Comparison of ENCODE assay signal across 9 mouse cellular contexts in genomic region chr2:84840016-84840747, GRCm38 (mm10). TPM values are rescaled to one million over a fixed set of nuclear protein-coding genes. Genes with fewer than 3 reads are reported as not detected.
DNase-seq lines count a peak whose midpoint lies in the region; ATAC-seq lines count a peak whose summit lies in the region.
"Had no signal": no experiment of that assay in that cellular context is flagged by ENCODE, and none has a peak within 500 bp of the region (broad histone marks: within the 10 kb centered on the region; RNA-seq: fewer than 3 reads in every experiment).

No protein-coding gene starts in this region.

- H3K9me3 ChIP-seq in hindbrain, embryonic 16.5 days (ENCODE audit: control insufficient read depth, low read length) = no peaks in the 10 kb centered on the region
- no peaks in the 10 kb centered on the region for H3K9me3 ChIP-seq in liver, embryonic 12.5 days (replicated peaks)

- peak overlapping the region; percentile 64 for H3K4me3 ChIP-seq in hindbrain, embryonic 16.5 days (ENCODE audit: low read length)
- H3K4me3 ChIP-seq in liver, embryonic 12.5 days = peak overlapping the region; percentile 84

- under 1% methylated on average over 51 of the region's 54 CpGs for WGBS in hindbrain, embryonic 16.5 days
- WGBS in liver, embryonic 12.5 days (ENCODE audit: insufficient replicate concordance) = under 1% methylated on average over 54 of the region's 54 CpGs

- H3K4me2 ChIP-seq in hindbrain, embryonic 16.5 days (ENCODE audit: low read length) = peak overlapping the region; percentile 99
- peak overlapping the region; percentile 83 for H3K4me2 ChIP-seq in liver, embryonic 12.5 days

- H3K9ac ChIP-seq in hindbrain, embryonic 16.5 days (ENCODE audit: low read depth, low read length) = peak overlapping the region; percentile 66
- peak overlapping the region; percentile 93 for H3K9ac ChIP-seq in liver, embryonic 12.5 days

- H3K36me3 ChIP-seq in hindbrain, embryonic 16.5 days (ENCODE audit: control insufficient read depth, insufficient read depth, low read length) = no peaks in the 10 kb centered on the region
- H3K36me3 ChIP-seq in liver, embryonic 12.5 days = peaks cover 40% of the 10 kb centered on the region

- peaks cover 29% of the 10 kb centered on the region for H3K27me3 ChIP-seq in hindbrain, embryonic 16.5 days (replicated peaks; ENCODE audit: control insufficient read depth, insufficient read depth, low read length)
- H3K27me3 ChIP-seq in liver, embryonic 12.5 days (replicated peaks) = peaks cover 6% of the 10 kb centered on the region; the same call in 1 of the 2 replicates

- peaks cover 19% of the 10 kb centered on the region for H3K4me1 ChIP-seq in hindbrain, embryonic 16.5 days (ENCODE audit: control insufficient read depth, insufficient read depth, low read depth, low read length)
- peaks cover 66% of the 10 kb centered on the region for H3K4me1 ChIP-seq in liver, embryonic 12.5 days

- peak; percentile 62 for DNase-seq in ES-CJ7 (ENCODE audit: low read depth, low spot score)
- peak; percentile 56 for DNase-seq in c-Kit-negative CD71-positive TER-119-positive erythroid progenitor cells, embryonic 14.5 days (ENCODE audit: low read depth, low spot score)
- peak; percentile 79 for DNase-seq in gastrocnemius, postnatal 10 days
- peak; percentile 42 for DNase-seq in naive thymus-derived CD4-positive, alpha-beta T cell, adult 2 months (ENCODE audit: low read depth)
- DNase-seq in thymus, adult 18-20 months = peak; percentile 47 to 65
- DNase-seq in cerebellum, adult 11 months = no peak

- ATAC-seq in hindbrain, embryonic 16.5 days = peak; percentile 89
- ATAC-seq in liver, embryonic 12.5 days = peak; percentile 49

- H3K27ac ChIP-seq in hindbrain, embryonic 16.5 days (ENCODE audit: low read depth, low read length) = no peak overlapping the region; the same call in 1 of the 2 replicates
- H3K27ac ChIP-seq in liver, embryonic 12.5 days = peak overlapping the region; percentile 97

RNA-seq across cellular contexts. Expression of gene Slc43a1, which starts 1.5 kb away (rescaled TPM):
- 1 to 10 TPM; 6.4 to 6.7 TPM for total RNA-seq in gastrocnemius, postnatal 10 days (2021)
- polyA plus RNA-seq in hindbrain, embryonic 16.5 days (2015; fragmentation: Nextera tagmentation; extraction: Ambion mirVana) = 1.5 and 1.6 TPM in 2 replicates
- polyA plus RNA-seq in liver, embryonic 12.5 days (2016; fragmentation: Nextera tagmentation; extraction: Ambion mirVana) = 153 and 162 TPM in 2 replicates

RNA-seq across cellular contexts. Expression of gene Timm10, which starts 13.4 kb away (rescaled TPM):
- 10 to 100 TPM; 42.9 to 46.1 TPM for total RNA-seq in gastrocnemius, postnatal 10 days (2021)
- 76.5 and 83.2 TPM in 2 replicates for polyA plus RNA-seq in hindbrain, embryonic 16.5 days (2015; fragmentation: Nextera tagmentation; extraction: Ambion mirVana)
- 50.9 and 54.3 TPM in 2 replicates for polyA plus RNA-seq in liver, embryonic 12.5 days (2016; fragmentation: Nextera tagmentation; extraction: Ambion mirVana)

RNA-seq across cellular contexts. Expression of gene Smtnl1, which starts 17.7 kb away (rescaled TPM):
- 10 to 100 TPM; 64.0 to 71.1 TPM for total RNA-seq in gastrocnemius, postnatal 10 days (2021)
- polyA plus RNA-seq in hindbrain, embryonic 16.5 days (2015; fragmentation: Nextera tagmentation; extraction: Ambion mirVana) = not detected in 2 replicates
- polyA plus RNA-seq in liver, embryonic 12.5 days (2016; fragmentation: Nextera tagmentation; extraction: Ambion mirVana) = 0.29 and 0.43 TPM in 2 replicates
- total RNA-seq: left cerebral cortex, postnatal 10 days had no signal

RNA-seq across cellular contexts. Expression of gene Ube2l6, which starts 41.6 kb away (rescaled TPM):
- total RNA-seq in gastrocnemius, postnatal 10 days (2021) = 10 to 100 TPM in 1 of 2 experiments, 1 to 10 TPM in 1; 7.2 to 10.0 TPM
- 26.1 and 27.8 TPM in 2 replicates for polyA plus RNA-seq in hindbrain, embryonic 16.5 days (2015; fragmentation: Nextera tagmentation; extraction: Ambion mirVana)
- 293 and 321 TPM in 2 replicates for polyA plus RNA-seq in liver, embryonic 12.5 days (2016; fragmentation: Nextera tagmentation; extraction: Ambion mirVana)

RNA-seq across cellular contexts. Expression of gene Rtn4rl2, which starts 46.3 kb away (rescaled TPM):
- 1 to 10 TPM; 1.0 TPM for total RNA-seq in gastrocnemius, postnatal 10 days (2021)
- polyA plus RNA-seq in hindbrain, embryonic 16.5 days (2015; fragmentation: Nextera tagmentation; extraction: Ambion mirVana) = 3.0 and 4.5 TPM in 2 replicates
- 0.29 and 0.31 TPM in 2 replicates for polyA plus RNA-seq in liver, embryonic 12.5 days (2016; fragmentation: Nextera tagmentation; extraction: Ambion mirVana)

Comparison
In these comparisons a context has a peak if more than half of its experiments do, and no peak if none do; other contexts are left out.
1. RNA of gene Slc43a1, which starts 1.5 kb away (polyA plus RNA-seq): 153 to 162 TPM in liver, embryonic 12.5 days; 1.5 to 1.6 TPM in hindbrain, embryonic 16.5 days; every median in the first group is over 10 times any median in the second.